Mouse (Mus musculus) urinary bladder, postnatal 36 days (tissue): Measurements from ENCODE around the gene Ormdl3.
A peak's percentile ranks its signal among the peaks of the same experiment; 100 is the strongest.
"Not testable (repeated sequence)": the region's sequence is repeated elsewhere in the genome, so short reads cannot be mapped to it uniquely, and the experiment has no call there.

Experiments
- DNase-seq, 2 experiments: peaks; one replicate each; pipeline ENCODE4 v3.0.0; 2022; ENCODE audit warnings: low spot score in 2 of 2, mixed read lengths in 1 of 2

Ormdl3 gene

GRCm38 (mm10) chr11:98586892-98587563, at the start of gene Ormdl3:
Ormdl3 (minus strand) TSS chr11:98587368.
- DNase-seq: peak; percentile 95 to 99

GRCm38 (mm10) chr11:98635312-98635970, 48.3 kb upstream of the Ormdl3 start:
- DNase-seq: peak in 1 of 2 experiments; percentile 5

- no peak for DNase-seq
These were observed 43.5 kb upstream of the Ormdl3 start for GRCm38 (mm10) chr11:98630646-98631045.

DNA sequence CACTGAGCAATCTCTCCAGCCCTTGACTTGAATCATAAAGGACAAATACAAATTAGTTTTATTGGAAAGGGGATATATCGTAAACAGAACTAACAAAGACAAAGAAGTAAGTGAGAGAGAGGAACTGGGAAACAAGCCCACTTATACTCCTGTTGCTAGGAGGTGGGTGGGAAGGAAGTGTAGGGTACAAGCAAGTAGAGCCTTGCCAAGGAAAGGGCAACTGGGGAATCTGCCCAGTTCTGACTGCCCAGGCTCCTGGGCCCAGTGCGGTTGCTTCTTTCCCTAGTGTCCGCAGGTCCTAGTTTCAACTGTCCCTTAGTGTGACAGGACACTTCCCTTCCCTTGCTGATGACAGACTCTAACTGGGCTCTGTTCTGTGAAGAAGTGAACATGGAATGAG, 41.5 kb upstream of the Ormdl3 start:
- no peak for DNase-seq

- DNase-seq: no peak
These were observed 38.6 kb upstream of the Ormdl3 start, which contains the start of the genes Gm12355 and Gsdma3 for GRCm38 (mm10) chr11:98625611-98626410. Gm12355 (minus strand) TSS chr11:98625661. Gsdma3 (plus strand) TSS chr11:98626360.

DNA sequence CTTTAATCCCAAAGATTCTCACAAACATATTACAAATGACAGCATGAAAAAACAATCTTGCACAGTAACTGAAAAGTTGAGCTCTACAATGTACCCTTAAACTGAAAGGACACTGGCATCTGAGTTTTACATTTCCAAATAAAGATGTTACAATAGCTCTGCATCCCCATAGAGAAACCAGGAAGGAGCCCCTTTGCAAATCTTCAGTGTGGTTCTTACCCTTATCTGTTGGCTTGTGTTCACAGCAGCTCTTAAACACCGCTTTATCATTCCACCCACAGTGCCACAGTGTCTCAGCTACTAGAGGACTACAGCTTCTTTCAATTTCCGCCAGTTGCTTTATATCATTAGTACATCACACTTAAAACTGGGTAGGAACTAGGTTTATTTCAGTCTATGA, 37.2 kb upstream of the Ormdl3 start:
- DNase-seq: not testable (repeated sequence)

- DNase-seq: not testable (repeated sequence)
These were observed 36.8 kb upstream of the Ormdl3 start for GRCm38 (mm10) chr11:98623981-98624380.

DNA sequence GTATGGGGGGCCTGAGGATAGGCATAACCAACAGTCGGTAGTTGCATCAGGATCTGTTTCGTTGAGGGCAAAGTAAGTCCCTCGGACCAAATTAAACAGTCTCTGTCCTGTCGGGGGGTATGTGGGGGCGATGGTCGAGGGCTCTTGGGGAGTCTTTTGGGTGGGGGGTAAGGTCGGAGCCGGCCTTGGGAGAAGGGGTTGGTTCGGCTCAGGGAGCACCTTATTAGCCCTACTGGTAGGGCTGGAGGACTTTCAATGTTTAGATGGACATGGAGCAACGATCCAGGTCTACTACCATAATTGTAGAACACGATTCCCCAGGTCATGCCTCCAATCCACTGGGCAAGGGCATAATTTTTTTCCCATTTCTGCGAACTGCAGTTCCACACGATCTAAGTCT, 33.6 kb upstream of the Ormdl3 start:
- DNase-seq: no peak

GRCm38 (mm10) chr11:98606763-98607162, 19.6 kb upstream of the Ormdl3 start:
- DNase-seq: no peak

- DNase-seq: not testable (repeated sequence)
These were observed 17.7 kb upstream of the Ormdl3 start for GRCm38 (mm10) chr11:98604911-98605310.

DNA sequence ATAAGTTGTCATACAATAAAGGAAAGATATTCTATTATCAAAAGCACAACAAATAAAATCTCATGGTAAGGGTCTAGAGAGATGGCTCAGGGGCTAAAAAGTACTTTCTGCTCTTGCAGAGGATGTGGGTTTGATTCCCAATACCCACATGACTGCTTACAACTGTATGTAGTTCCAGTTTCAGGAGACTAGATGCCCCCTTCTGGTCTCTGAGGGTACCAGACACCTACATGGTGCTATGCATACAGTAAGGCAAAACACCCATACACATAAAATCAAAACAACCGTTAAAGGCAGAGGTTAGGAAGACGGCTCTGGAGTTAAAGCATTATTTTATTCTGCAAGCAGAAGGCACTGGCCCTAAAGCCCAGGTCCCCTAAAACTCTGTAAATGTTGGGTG, 16.8 kb upstream of the Ormdl3 start:
- DNase-seq: no peak

- DNase-seq: no peak
These were observed 15.0 kb upstream of the Ormdl3 start for GRCm38 (mm10) chr11:98602090-98602690.

DNA sequence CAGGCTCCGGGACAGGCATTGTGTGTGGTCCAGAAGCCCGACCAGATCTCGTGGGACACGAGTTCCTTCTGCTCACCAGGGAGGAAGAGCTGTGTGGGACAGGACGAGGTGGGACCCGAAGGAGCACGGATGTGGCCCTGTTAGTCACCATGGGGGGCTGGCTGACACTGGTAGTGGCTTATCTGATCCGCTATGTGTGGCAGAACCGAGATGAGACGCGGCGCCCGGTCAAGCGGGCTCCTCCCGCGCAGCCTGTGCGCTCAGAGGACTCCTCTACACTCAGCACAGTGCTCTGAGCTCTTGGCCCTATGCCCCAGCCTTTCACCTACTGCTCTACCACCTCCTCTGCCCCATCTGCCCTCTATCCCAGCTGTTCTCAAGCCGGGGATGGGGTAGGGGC, 12.1 kb upstream of the Ormdl3 start:
- no peak for DNase-seq

GRCm38 (mm10) chr11:98598851-98599290, 11.7 kb upstream of the Ormdl3 start:
- DNase-seq: no peak

- no peak for DNase-seq
These were observed 10.8 kb upstream of the Ormdl3 start, which contains the start of gene Lrrc3c for GRCm38 (mm10) chr11:98597991-98598390. Lrrc3c (plus strand) TSS chr11:98598291.

- peak in 1 of 2 experiments; percentile 54 for DNase-seq
These were observed 10.2 kb upstream of the Ormdl3 start for GRCm38 (mm10) chr11:98597363-98597762.

- no peak for DNase-seq
These were observed 8.8 kb upstream of the Ormdl3 start for GRCm38 (mm10) chr11:98595955-98596354.

- DNase-seq: no peak
These were observed 8.3 kb upstream of the Ormdl3 start for GRCm38 (mm10) chr11:98595473-98595872.

GRCm38 (mm10) chr11:98595021-98595420, 7.9 kb upstream of the Ormdl3 start:
- no peak for DNase-seq

- DNase-seq: no peak
These were observed 3.6 kb upstream of the Ormdl3 start for GRCm38 (mm10) chr11:98590548-98591445.

- DNase-seq: no peak
These were observed 2.1 kb upstream of the Ormdl3 start for GRCm38 (mm10) chr11:98589306-98589705.
